Comparison of ENCODE assay signal across 9 mouse cellular contexts in genomic region chr10:93309131-93309933, GRCm38 (mm10). TPM values are rescaled to one million over a fixed set of nuclear protein-coding genes. Genes with fewer than 3 reads are reported as not detected.
DNase-seq lines count a peak whose midpoint lies in the region; ATAC-seq and TF ChIP-seq lines count a peak whose summit lies in the region.
"Had no signal": no experiment of that assay in that cellular context is flagged by ENCODE, and none has a peak within 500 bp of the region (broad histone marks: within the 10 kb centered on the region; RNA-seq: fewer than 3 reads in every experiment).

No protein-coding gene starts in this region.

- peak overlapping the region; percentile 98 for H3K4me2 ChIP-seq in hindbrain, embryonic 15.5 days
- H3K4me2 ChIP-seq in limb, embryonic 14.5 days (replicated peaks; ENCODE audit: low read depth, low read length, severe bottlenecking): peak overlapping the region; percentile 84
- peak overlapping the region; percentile 100 for H3K4me2 ChIP-seq in midbrain, embryonic 13.5 days (replicated peaks)
- H3K4me2 ChIP-seq in stomach, embryonic 16.5 days (ENCODE audit: low read depth, low read length): peak overlapping the region; percentile 89

- H3K27me3 ChIP-seq in hindbrain, embryonic 15.5 days: no peaks in the 10 kb centered on the region
- no peaks in the 10 kb centered on the region for H3K27me3 ChIP-seq in limb, embryonic 14.5 days (ENCODE audit: control insufficient read depth, insufficient read depth, low read length)
- H3K27me3 ChIP-seq in midbrain, embryonic 13.5 days: peaks cover 19% of the 10 kb centered on the region
- H3K27me3 ChIP-seq in stomach, embryonic 16.5 days (ENCODE audit: control insufficient read depth, insufficient read depth, low read length): no peaks in the 10 kb centered on the region

- H3K36me3 ChIP-seq in hindbrain, embryonic 15.5 days: no peaks in the 10 kb centered on the region
- H3K36me3 ChIP-seq in limb, embryonic 14.5 days (ENCODE audit: control insufficient read depth, insufficient read depth, low read length): 0 out of 2 replicates have a peak, but pooled peaks cover 2% of the 10 kb centered on the region
- H3K36me3 ChIP-seq in midbrain, embryonic 13.5 days: no peaks in the 10 kb centered on the region
- no peaks in the 10 kb centered on the region for H3K36me3 ChIP-seq in stomach, embryonic 16.5 days (ENCODE audit: control insufficient read depth, insufficient read depth, low read length)
- H3K36me3 ChIP-seq: G1E had no signal

- H3K4me1 ChIP-seq in hindbrain, embryonic 15.5 days (replicated peaks): peaks cover 22% of the 10 kb centered on the region
- H3K4me1 ChIP-seq in limb, embryonic 14.5 days (ENCODE audit: control insufficient read depth, insufficient read depth, low read length): peaks cover 20% of the 10 kb centered on the region
- peaks cover 16% of the 10 kb centered on the region for H3K4me1 ChIP-seq in midbrain, embryonic 13.5 days (replicated peaks)
- H3K4me1 ChIP-seq in stomach, embryonic 16.5 days (ENCODE audit: control insufficient read depth, insufficient read depth, low read length): peaks cover 6% of the 10 kb centered on the region; the same call in 1 of the 2 replicates

- H3K4me3 ChIP-seq in hindbrain, embryonic 15.5 days: peak overlapping the region; percentile 48
- peak overlapping the region; percentile 91 for H3K4me3 ChIP-seq in limb, embryonic 14.5 days (replicated peaks; ENCODE audit: low read length)
- peak overlapping the region; percentile 58 for H3K4me3 ChIP-seq in midbrain, embryonic 13.5 days (replicated peaks)
- H3K4me3 ChIP-seq in stomach, embryonic 16.5 days (replicated peaks; ENCODE audit: low read length): peak overlapping the region; percentile 73

- no peaks in the 10 kb centered on the region for H3K9me3 ChIP-seq in hindbrain, embryonic 15.5 days
- H3K9me3 ChIP-seq in limb, embryonic 14.5 days (ENCODE audit: control insufficient read depth, low read length): no peaks in the 10 kb centered on the region
- no peaks in the 10 kb centered on the region for H3K9me3 ChIP-seq in midbrain, embryonic 13.5 days
- no peaks in the 10 kb centered on the region for H3K9me3 ChIP-seq in stomach, embryonic 16.5 days (replicated peaks; ENCODE audit: control insufficient read depth, low read length)
- H3K9me3 ChIP-seq: G1E had no signal

- peak overlapping the region; percentile 48 for H3K9ac ChIP-seq in hindbrain, embryonic 15.5 days
- peak overlapping the region; percentile 90 for H3K9ac ChIP-seq in limb, embryonic 14.5 days (ENCODE audit: low read depth, low read length, severe bottlenecking)
- peak overlapping the region; percentile 75 for H3K9ac ChIP-seq in midbrain, embryonic 13.5 days (replicated peaks)
- H3K9ac ChIP-seq in stomach, embryonic 16.5 days (ENCODE audit: low read length): peak overlapping the region; percentile 85

- H3K27ac ChIP-seq in hindbrain, embryonic 15.5 days (replicated peaks): peak overlapping the region; percentile 61
- H3K27ac ChIP-seq in limb, embryonic 14.5 days (replicated peaks; ENCODE audit: low read depth, low read length): peak overlapping the region; percentile 99
- peak overlapping the region; percentile 35 for H3K27ac ChIP-seq in midbrain, embryonic 13.5 days
- H3K27ac ChIP-seq in stomach, embryonic 16.5 days (ENCODE audit: low read length): peak overlapping the region; percentile 96

- TF ChIP-seq POLR2A in limb, embryonic 14.5 days (IDR thresholded peaks at IDR 0.05; ENCODE audit: borderline replicate concordance, extremely low read depth, insufficient read depth, insufficient read length): peak; percentile 70; the same call in 1 of the 2 replicates

- under 1% methylated on average over 18 of the region's 23 CpGs for WGBS in hindbrain, embryonic 15.5 days
- 1% methylated on average over 21 of the region's 23 CpGs for WGBS in limb, embryonic 14.5 days
- WGBS in midbrain, embryonic 13.5 days: 1% methylated on average over 17 of the region's 23 CpGs
- under 1% methylated on average over 22 of the region's 23 CpGs for whole genome bisulfite sequencing in stomach, embryonic 16.5 days

- DNase-seq in adrenal gland, adult 2 months: peak; percentile 68
- DNase-seq in adrenal gland, adult 8-10 months: no peak
- peak; percentile 60 for DNase-seq in adrenal gland, postnatal 25 days
- DNase-seq in forelimb bud, embryonic 11.5 days (ENCODE audit: low read depth, low spot score): peak; percentile 79
- DNase-seq in limb, embryonic 14.5 days (ENCODE audit: low spot score): peak; percentile 81

- ATAC-seq in hindbrain, embryonic 15.5 days (ENCODE audit: low FRiP score, low read depth): peak; percentile 78
- ATAC-seq in limb, embryonic 14.5 days (ENCODE audit: low FRiP score, low read depth): peak; percentile 66
- peak; percentile 70 for ATAC-seq in midbrain, embryonic 13.5 days
- peak; percentile 69 for ATAC-seq in stomach, embryonic 16.5 days (ENCODE audit: insufficient read depth, low FRiP score)

RNA-seq across cellular contexts. Expression of gene Elk3, which starts 1.6 kb away (rescaled TPM):
- total RNA-seq in adrenal gland, adult 2 months (2021): 10 to 100 TPM; 31.1 to 51.5 TPM
- polyA plus RNA-seq in adrenal gland, adult 2 months (2012; rRNA removed): 54.3 and 59.5 TPM in 2 replicates
- total RNA-seq in adrenal gland, adult 8-10 months (2022): 10 to 100 TPM; 32.3 to 51.1 (median 46.1) TPM
- 37.7 and 47.1 TPM in 2 replicates for total RNA-seq in adrenal gland, postnatal 25 days (2021)
- 8.1 and 8.3 TPM in 2 replicates for polyA plus RNA-seq in hindbrain, embryonic 15.5 days (2015; fragmentation: Nextera tagmentation; extraction: Ambion mirVana)
- polyA plus RNA-seq in limb, embryonic 14.5 days (2012; rRNA removed): 60.9 and 78.2 TPM in 2 replicates
- polyA plus RNA-seq in limb, embryonic 14.5 days (2014; fragmentation: Nextera tagmentation; extraction: Ambion mirVana): 42.4 and 44.5 TPM in 2 replicates
- polyA plus RNA-seq in midbrain, embryonic 13.5 days (2015; fragmentation: Nextera tagmentation; extraction: Ambion mirVana): 7.7 and 8.5 TPM in 2 replicates
- 19.1 and 23.6 TPM in 2 replicates for polyA plus RNA-seq in stomach, embryonic 16.5 days (2015; fragmentation: Nextera tagmentation; extraction: Ambion mirVana)
- polyA plus RNA-seq: G1E had no signal

Comparison
In these comparisons a context has a peak if more than half of its experiments do, and no peak if none do; other contexts are left out.
1. H3K27ac ChIP-seq: peak in every context shown above with its lines; median percentile 99 in limb, embryonic 14.5 days; 96 in stomach, embryonic 16.5 days; 61 in hindbrain, embryonic 15.5 days; 35 in midbrain, embryonic 13.5 days.